24 mouse cellular contexts compared by ENCODE assay signal in the genomic region with DNA sequence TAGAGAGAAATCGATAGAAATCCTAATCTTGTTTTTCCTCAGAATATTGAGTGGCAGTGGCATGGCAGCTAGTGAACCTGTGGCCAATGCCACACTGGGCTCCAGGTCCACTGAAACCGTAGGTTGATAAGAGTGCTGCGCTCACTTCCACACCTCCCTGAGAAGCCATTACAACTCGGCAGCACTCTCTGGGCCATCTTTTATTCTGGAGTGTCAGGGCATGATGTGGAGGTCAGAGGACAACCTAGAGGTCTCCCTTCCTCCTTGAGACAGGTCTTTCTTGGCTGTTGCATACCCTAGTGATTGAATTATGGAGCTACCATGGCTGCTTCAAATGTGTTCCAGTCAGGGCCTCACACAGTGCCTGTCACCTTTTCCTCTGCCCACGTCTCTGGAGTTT. TPM values are rescaled to one million over a fixed set of nuclear protein-coding genes. Genes with fewer than 3 reads are reported as not detected.
DNase-seq lines count a peak whose midpoint lies in the region; ATAC-seq and TF ChIP-seq lines count a peak whose summit lies in the region.
"Had no signal": no experiment of that assay in that cellular context is flagged by ENCODE, and none has a peak within 500 bp of the region (broad histone marks: within the 10 kb centered on the region; RNA-seq: fewer than 3 reads in every experiment).

No protein-coding gene starts in this region.

- WGBS in limb, embryonic 12.5 days, result 58% methylated on average over 5 of the region's 5 CpGs
- 62% methylated on average over 5 of the region's 5 CpGs for WGBS in limb, embryonic 10.5 days
- 74% methylated on average over 5 of the region's 5 CpGs for WGBS in small intestine, adult 2 months

- TF ChIP-seq POLR2A in small intestine, adult 2 months (IDR thresholded peaks at IDR 0.05; ENCODE audit: low read depth, low read length), result no peak

- TF ChIP-seq CTCF in small intestine, adult 2 months (IDR thresholded peaks at IDR 0.05; ENCODE audit: extremely low read depth, insufficient read length, insufficient replicate concordance, low read depth, low read length), result peak; percentile 14; the same call in 1 of the 2 replicates

- H3K4me3 ChIP-seq in limb, embryonic 12.5 days (replicated peaks), result no peak overlapping the region
- H3K4me3 ChIP-seq in limb, embryonic 10.5 days, result no peak overlapping the region
- no peak overlapping the region for H3K4me3 ChIP-seq in small intestine, adult 2 months (ENCODE audit: low read depth, low read length)
- H3K4me3 ChIP-seq: embryonic facial prominence, embryonic 10.5 days; embryonic facial prominence, embryonic 13.5 days; erythroblast, embryonic 14.5 days; forebrain, embryonic 10.5 days; forebrain, embryonic 13.5 days; heart, embryonic 12.5 days; heart, embryonic 15.5 days had no signal

- peaks cover 52% of the 10 kb centered on the region for H3K36me3 ChIP-seq in limb, embryonic 12.5 days
- H3K36me3 ChIP-seq in limb, embryonic 10.5 days, result peaks cover 72% of the 10 kb centered on the region
- H3K36me3 ChIP-seq in small intestine, adult 2 months (ENCODE audit: control insufficient read depth, insufficient read depth, low read length), result peaks cover 29% of the 10 kb centered on the region

- H3K4me2 ChIP-seq in limb, embryonic 12.5 days, result no peak overlapping the region
- H3K4me2 ChIP-seq: embryonic facial prominence, embryonic 13.5 days; forebrain, embryonic 13.5 days; heart, embryonic 12.5 days; heart, embryonic 15.5 days; hindbrain, embryonic 14.5 days had no signal

- H3K4me1 ChIP-seq in limb, embryonic 12.5 days (replicated peaks), result peaks cover 9% of the 10 kb centered on the region; the same call in 1 of the 2 replicates
- peaks cover 10% of the 10 kb centered on the region for H3K4me1 ChIP-seq in limb, embryonic 10.5 days
- no peaks in the 10 kb centered on the region for H3K4me1 ChIP-seq in small intestine, adult 2 months (ENCODE audit: control insufficient read depth, insufficient read depth, insufficient read length, low read length)
- H3K4me1 ChIP-seq: embryonic facial prominence, embryonic 10.5 days; embryonic facial prominence, embryonic 13.5 days; forebrain, embryonic 10.5 days; forebrain, embryonic 13.5 days had no signal

- no peak for ATAC-seq in limb, embryonic 12.5 days (ENCODE audit: insufficient number of reproducible peaks, insufficient read depth, low FRiP score, low TSS enrichment, low read depth)
- ATAC-seq: forebrain, embryonic 13.5 days; inflammation-experienced regulatory T-cells, adult 6 months; intestine, embryonic 16.5 days; Patski had no signal

- no peaks in the 10 kb centered on the region for H3K9me3 ChIP-seq in limb, embryonic 12.5 days
- no peaks in the 10 kb centered on the region for H3K9me3 ChIP-seq in limb, embryonic 10.5 days (replicated peaks)
- H3K9me3 ChIP-seq: embryonic facial prominence, embryonic 10.5 days; embryonic facial prominence, embryonic 13.5 days; forebrain, embryonic 10.5 days; forebrain, embryonic 13.5 days; G1E; heart, embryonic 12.5 days; heart, embryonic 15.5 days had no signal

- H3K27ac ChIP-seq in limb, embryonic 12.5 days, result 0 out of 2 replicates have a peak overlapping the region, but pooled peaks have one; percentile 18
- H3K27ac ChIP-seq in limb, embryonic 10.5 days, result no peak overlapping the region
- no peak overlapping the region for H3K27ac ChIP-seq in small intestine, adult 2 months (ENCODE audit: insufficient read depth, low read depth, low read length)
- H3K27ac ChIP-seq: embryonic facial prominence, embryonic 10.5 days; embryonic facial prominence, embryonic 13.5 days; forebrain, embryonic 10.5 days; forebrain, embryonic 13.5 days; heart, embryonic 15.5 days; hindbrain, embryonic 14.5 days; hindbrain, postnatal 0 days had no signal

- H3K9ac ChIP-seq in limb, embryonic 12.5 days (replicated peaks), result no peak overlapping the region
- H3K9ac ChIP-seq: embryonic facial prominence, embryonic 13.5 days; forebrain, embryonic 13.5 days; heart, embryonic 12.5 days; heart, embryonic 15.5 days; hindbrain, embryonic 14.5 days had no signal

- peak; percentile 60 for DNase-seq in heart, adult 11 months
- no peak for DNase-seq in heart, adult 18-20 months
- DNase-seq in limb, embryonic 10.5 days (ENCODE audit: low spot score), result no peak
- no peak for DNase-seq in adrenal gland, adult 18-20 months (ENCODE audit: low spot score in 2 of 2)
- DNase-seq: adrenal gland, adult 2 months; B cell, adult 2 months; cerebellum, adult 11 months; gastrocnemius, postnatal 25 days had no signal

- no peaks in the 10 kb centered on the region for H3K27me3 ChIP-seq in limb, embryonic 12.5 days
- no peaks in the 10 kb centered on the region for H3K27me3 ChIP-seq in limb, embryonic 10.5 days (ENCODE audit: low read depth, poor library complexity, severe bottlenecking)
- no peaks in the 10 kb centered on the region for H3K27me3 ChIP-seq in small intestine, adult 2 months (ENCODE audit: control insufficient read depth, insufficient read depth, low read length)
- H3K27me3 ChIP-seq: CH12.LX; embryonic facial prominence, embryonic 13.5 days; forebrain, embryonic 13.5 days; heart, embryonic 12.5 days; heart, embryonic 15.5 days; Patski had no signal

RNA-seq across cellular contexts. Expression of a gene that starts 48.3 kb away (rescaled TPM):
- total RNA-seq in heart, adult 18-20 months (2021), result 10 to 100 TPM; 58.5 TPM
- 122 and 126 TPM in 2 replicates for polyA plus RNA-seq in limb, embryonic 12.5 days (2016; fragmentation: Nextera tagmentation; extraction: Ambion mirVana)
- polyA plus RNA-seq in limb, embryonic 10.5 days (2016; fragmentation: Nextera tagmentation; extraction: Ambion mirVana), result 102 and 105 TPM in 2 replicates
- 30.3 and 51.1 TPM in 2 replicates for polyA plus RNA-seq in small intestine, adult 2 months (2012; rRNA removed)
- total RNA-seq in adrenal gland, adult 18-20 months (2021), result 100 to 1,000 TPM; 123 to 124 TPM
